Mouse (Mus musculus) testis, postnatal 14 days (tissue): Measurements from ENCODE around the gene Bmp6.

Experiments
- DNase-seq: peaks from one replicate; pipeline ENCODE4 v3.0.0; 2021; ENCODE audit warnings: low spot score

The Bmp6 gene

GRCm38 (mm10) chr13:38429671-38430070 is 84.8 kb downstream of the Bmp6 start:
- no peak for DNase-seq

GRCm38 (mm10) chr13:38430075-38430474 is 85.2 kb downstream of the Bmp6 start:
- no peak for DNase-seq

GRCm38 (mm10) chr13:38434831-38435230 is 89.9 kb downstream of the Bmp6 start:
- no peak for DNase-seq

- DNase-seq = no peak
Observed at GRCm38 (mm10) chr13:38437930-38438329, 93.0 kb downstream of the Bmp6 start.

- DNase-seq = no peak
Observed at GRCm38 (mm10) chr13:38440240-38440639, 95.3 kb downstream of the Bmp6 start.

- DNase-seq = no peak
Observed at GRCm38 (mm10) chr13:38448516-38449015, 103.7 kb downstream of the Bmp6 start.

- no peak for DNase-seq
Observed at GRCm38 (mm10) chr13:38450051-38450971, 105.4 kb downstream of the Bmp6 start.

GRCm38 (mm10) chr13:38451446-38451845 is 106.5 kb downstream of the Bmp6 start:
- no peak for DNase-seq

GRCm38 (mm10) chr13:38463410-38463809 is 118.5 kb downstream of the Bmp6 start:
- DNase-seq = no peak

- no peak for DNase-seq
Observed at GRCm38 (mm10) chr13:38470882-38471281, 126.0 kb downstream of the Bmp6 start.

- DNase-seq = no peak
Observed at GRCm38 (mm10) chr13:38472636-38473035, 127.7 kb downstream of the Bmp6 start.

- no peak for DNase-seq
Observed at GRCm38 (mm10) chr13:38473497-38473896, 128.6 kb downstream of the Bmp6 start.

- DNase-seq = no peak
Observed at GRCm38 (mm10) chr13:38476936-38477335, 132.0 kb downstream of the Bmp6 start.

GRCm38 (mm10) chr13:38481021-38481420 is 136.1 kb downstream of the Bmp6 start:
- no peak for DNase-seq

- DNase-seq = no peak
Observed at GRCm38 (mm10) chr13:38484701-38485100, 139.8 kb downstream of the Bmp6 start.

GRCm38 (mm10) chr13:38486767-38487166 is 141.9 kb downstream of the Bmp6 start:
- DNase-seq = no peak

- no peak for DNase-seq
Observed at GRCm38 (mm10) chr13:38496715-38497114, 151.8 kb downstream of the Bmp6 start.

GRCm38 (mm10) chr13:38501314-38501713 is 156.4 kb downstream of the Bmp6 start:
- no peak for DNase-seq

GRCm38 (mm10) chr13:38503137-38503849 is 158.4 kb downstream of the Bmp6 start:
- DNase-seq = no peak

GRCm38 (mm10) chr13:38506320-38506719 is 161.4 kb downstream of the Bmp6 start:
- no peak for DNase-seq

GRCm38 (mm10) chr13:38506936-38507335 is 162.0 kb downstream of the Bmp6 start:
- no peak for DNase-seq

- peak; percentile 21 for DNase-seq
Observed at GRCm38 (mm10) chr13:38509681-38510341, 164.9 kb downstream of the Bmp6 start.
